Mouse (Mus musculus) regulatory T cell (primary cell): ENCODE data around the gene 1500009C09Rik.

Source experiments
- in situ Hi-C: fragments of 300-600 bp; cut with MboI, MseI; formaldehyde crosslinking; loops from one replicate; pipeline ENCODE4 v1.15.1; 2025; ENCODE audit warnings: high pct_unique_total_duplicates

Gene 1500009C09Rik

GRCm38 (mm10) chr15:82247131-82247776, 4.9 kb upstream of the 1500009C09Rik start:
- in situ Hi-C loops: no loop called here

DNA sequence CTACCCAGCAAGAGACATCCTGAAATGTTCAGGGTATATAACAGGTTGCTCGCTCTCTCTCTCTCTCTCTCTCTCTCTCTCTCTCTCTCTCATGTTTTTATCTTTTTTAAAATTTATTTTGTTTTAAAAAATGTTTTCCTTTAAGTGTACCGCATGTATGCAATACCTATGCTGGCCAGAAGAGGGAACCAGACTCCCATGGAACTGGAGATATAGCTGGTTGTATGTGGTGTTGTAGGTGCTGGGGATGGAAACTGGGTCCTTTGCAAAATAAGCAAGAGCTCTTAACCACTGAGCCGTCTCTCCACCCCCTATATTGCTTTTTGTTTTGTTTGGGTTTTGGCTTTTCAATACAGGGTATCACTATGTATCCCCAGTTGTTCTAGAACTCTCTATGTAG, 618 bp upstream of the 1500009C09Rik start:
- in situ Hi-C loops: no loop called here

- in situ Hi-C loops: no loop called here
These were observed 3.1 kb downstream of the 1500009C09Rik start for GRCm38 (mm10) chr15:82255248-82255647.

DNA sequence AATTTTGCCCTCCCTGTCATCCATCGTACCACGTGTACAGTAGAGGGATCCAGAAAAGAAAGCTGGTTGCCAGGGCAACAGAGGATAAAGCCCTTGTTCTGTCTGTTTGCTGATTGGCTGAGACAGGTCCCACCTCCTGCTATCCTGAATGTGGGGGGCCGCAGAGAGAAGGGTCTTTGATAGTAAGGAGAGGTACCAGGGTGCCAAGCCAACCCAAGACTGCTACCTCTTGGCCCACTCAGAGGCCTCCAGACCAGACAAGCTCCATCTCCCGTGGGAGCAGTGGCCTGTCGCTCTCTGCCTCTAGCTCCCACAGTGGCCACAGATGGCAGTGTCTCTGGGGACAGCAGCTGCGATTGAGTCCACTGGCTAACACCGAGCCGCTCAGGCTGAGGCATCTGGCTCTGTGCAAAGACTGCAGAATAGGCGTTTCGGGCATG, 3.8 kb downstream of the 1500009C09Rik start:
- in situ Hi-C loops: no loop called here

DNA sequence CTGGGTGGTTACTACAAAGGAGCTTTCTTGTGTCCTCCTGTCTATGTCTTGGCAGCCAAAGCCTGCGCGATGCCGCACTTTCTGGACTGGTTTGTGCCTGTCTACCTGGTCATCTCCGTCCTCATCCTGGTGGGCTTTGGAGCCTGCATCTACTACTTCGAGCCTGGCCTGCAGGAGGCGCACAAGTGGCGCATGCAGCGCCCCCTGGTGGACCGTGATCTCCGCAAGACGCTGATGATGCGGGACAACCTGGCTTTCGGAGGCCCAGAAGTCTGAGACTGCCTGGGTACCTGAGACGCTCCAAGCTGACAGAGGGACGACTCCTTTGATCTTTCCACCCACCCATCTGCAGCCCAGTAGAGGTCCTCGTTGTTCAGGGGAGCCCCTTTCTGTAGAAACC, 7.3 kb downstream of the 1500009C09Rik start:
- in situ Hi-C loops: no loop called here

DNA sequence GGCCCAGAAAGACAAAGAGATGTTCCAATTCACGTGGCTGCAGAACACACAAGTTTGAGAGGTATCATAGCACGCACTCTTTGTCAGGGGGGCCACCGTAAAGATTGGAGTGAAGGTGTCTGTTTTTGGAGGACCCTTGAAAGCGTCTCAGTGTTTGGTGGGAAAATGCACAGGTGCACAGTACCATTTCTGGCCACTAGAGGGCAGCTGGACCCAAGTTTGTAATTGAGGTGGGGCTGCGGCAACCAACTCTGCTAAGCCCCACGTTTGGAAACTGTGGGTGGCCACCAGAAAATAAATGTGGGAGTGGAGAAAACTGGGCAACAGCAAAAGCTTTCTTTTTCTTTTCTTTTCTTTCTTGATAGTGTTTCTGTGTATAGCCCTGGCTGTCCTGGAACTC, 14.2 kb downstream of the 1500009C09Rik start:
- in situ Hi-C loops: no loop called here

DNA sequence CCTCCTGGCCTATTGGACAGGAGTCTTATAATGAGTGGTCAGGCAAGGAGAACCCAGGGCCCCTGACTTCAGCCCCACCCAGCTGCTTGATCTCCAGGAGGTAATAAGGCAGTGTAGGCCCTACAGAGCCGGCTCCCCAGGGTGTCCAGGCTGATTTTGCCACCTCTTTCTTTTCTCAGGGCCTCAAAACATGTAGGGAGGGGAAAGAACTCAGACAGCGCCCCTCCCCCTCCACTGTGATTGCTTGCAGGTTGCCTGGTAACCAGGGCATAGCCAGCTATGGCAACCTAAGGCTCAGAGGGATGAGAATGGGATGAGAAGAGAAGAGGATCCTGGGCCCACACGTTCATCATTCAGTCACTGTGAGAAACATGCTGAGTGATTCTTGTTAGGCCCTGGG, 16.0 kb downstream of the 1500009C09Rik start:
- in situ Hi-C loops: no loop called here

DNA sequence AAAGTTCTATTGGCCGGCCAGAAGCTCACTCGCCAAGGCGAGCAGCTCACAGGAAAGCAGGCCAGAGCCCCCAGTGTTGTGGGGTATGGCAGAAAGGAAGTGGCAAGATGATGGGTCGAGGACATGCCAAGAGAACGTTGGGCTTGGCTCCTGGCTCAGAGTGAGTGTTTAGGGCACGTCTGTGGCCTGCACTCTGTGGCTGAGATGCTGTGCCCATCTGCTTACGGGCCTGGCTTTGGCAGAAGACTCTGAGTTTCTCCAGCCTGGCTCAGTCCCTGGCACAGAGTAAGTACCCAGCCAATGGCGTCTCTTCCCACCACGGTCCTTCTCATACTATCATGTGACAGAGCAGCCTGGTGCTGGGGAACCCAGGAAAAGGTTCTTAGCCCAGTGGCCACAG, 16.6 kb downstream of the 1500009C09Rik start:
- in situ Hi-C loops: no loop called here

GRCm38 (mm10) chr15:82271201-82271600, 19.0 kb downstream of the 1500009C09Rik start:
- in situ Hi-C loops: no loop called here

GRCm38 (mm10) chr15:82272295-82272694, 20.1 kb downstream of the 1500009C09Rik start:
- in situ Hi-C loops: no loop called here

- in situ Hi-C loops: no loop called here
These were observed 22.4 kb downstream of the 1500009C09Rik start, which contains the start of gene Sept3 for GRCm38 (mm10) chr15:82274593-82274926. Sept3 (plus strand) TSS chr15:82274893.

- in situ Hi-C loops: no loop called here
These were observed 23.0 kb downstream of the 1500009C09Rik start for GRCm38 (mm10) chr15:82274927-82275901.

GRCm38 (mm10) chr15:82277591-82277990, 25.4 kb downstream of the 1500009C09Rik start:
- in situ Hi-C loops: no loop called here

DNA sequence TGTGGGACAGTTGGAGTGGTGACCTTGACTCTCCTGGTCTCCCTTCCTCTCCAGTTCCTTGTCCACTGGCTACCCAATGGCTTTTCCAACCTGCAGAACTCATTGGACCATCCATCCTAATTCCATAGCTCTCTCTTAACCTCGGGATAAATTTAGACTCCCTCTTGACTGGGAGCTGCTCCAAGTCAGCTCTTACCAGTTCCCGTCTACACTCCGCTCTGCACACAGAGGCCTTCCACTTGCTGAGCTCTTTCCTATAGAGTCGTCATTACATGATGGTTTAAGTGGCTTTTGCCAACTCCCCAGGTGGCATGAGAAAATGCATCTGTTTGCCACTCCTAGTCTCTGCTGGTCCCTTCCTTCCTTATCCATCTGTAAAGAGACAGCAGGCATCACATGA, 28.4 kb downstream of the 1500009C09Rik start:
- in situ Hi-C loops: no loop called here

DNA sequence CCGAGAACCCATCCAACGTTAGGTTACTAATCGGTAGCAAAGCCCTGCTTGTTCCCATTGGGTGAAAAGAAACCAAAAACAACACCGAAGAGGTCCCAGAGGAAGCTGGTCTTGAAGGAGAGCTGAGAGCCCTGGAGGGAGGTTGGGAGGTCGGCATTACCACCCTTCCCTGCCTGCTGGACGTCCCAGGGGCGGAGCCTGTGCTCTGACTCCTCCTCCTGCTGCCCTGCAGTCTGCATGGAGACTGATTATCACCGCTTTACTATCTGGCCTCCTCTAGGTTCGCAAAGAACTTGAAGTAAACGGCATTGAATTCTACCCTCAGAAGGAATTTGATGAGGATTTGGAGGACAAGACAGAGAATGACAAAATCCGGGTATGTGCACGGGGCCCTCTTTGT, 34.0 kb downstream of the 1500009C09Rik start:
- in situ Hi-C loops: no loop called here

GRCm38 (mm10) chr15:82290252-82290651, 38.1 kb downstream of the 1500009C09Rik start:
- in situ Hi-C loops: no loop called here

DNA sequence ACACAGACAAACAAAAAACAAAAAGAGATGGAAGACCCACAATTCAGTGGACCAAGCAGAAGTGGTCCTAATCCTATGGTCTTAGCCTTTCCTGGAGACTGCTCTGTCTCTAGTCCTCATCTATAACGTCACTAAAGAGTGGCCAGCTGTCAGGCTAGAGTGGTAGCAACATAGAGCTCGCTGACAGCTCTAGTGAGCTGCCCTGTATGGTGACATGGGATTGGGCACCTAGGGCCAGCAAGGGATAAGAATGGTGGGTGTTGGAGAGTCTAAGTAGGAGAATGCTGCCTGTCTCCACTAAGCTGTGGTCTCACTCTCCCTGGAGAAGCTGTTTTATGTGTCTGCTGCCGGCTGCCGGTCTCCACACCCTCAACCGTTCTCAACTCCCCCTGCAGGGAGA, 40.7 kb downstream of the 1500009C09Rik start:
- in situ Hi-C loops: no loop called here

DNA sequence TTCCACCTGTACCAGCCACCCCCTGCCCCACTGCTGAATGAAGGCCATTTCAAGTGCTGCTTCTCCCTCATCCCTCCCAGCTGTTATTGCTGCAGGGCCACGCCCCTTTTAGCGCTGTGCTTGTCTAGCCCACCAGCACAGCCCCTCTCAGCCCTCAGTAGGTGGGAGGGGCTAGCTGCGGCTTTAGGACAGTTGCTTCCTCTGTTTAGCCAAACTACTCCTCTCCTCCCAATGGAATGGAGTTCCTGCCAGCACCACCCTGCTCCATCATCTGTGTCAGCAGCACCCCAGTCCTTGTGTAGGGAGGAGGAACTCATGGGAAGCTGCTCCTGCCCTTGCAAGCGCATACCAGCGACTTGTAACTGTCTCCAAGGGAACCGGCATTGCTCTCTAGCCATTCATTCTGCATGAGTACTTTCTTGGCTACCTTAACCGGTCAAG, 41.1 kb downstream of the 1500009C09Rik start:
- in situ Hi-C loops: no loop called here

- in situ Hi-C loops: no loop called here
These were observed 41.9 kb downstream of the 1500009C09Rik start for GRCm38 (mm10) chr15:82294059-82294458.

DNA sequence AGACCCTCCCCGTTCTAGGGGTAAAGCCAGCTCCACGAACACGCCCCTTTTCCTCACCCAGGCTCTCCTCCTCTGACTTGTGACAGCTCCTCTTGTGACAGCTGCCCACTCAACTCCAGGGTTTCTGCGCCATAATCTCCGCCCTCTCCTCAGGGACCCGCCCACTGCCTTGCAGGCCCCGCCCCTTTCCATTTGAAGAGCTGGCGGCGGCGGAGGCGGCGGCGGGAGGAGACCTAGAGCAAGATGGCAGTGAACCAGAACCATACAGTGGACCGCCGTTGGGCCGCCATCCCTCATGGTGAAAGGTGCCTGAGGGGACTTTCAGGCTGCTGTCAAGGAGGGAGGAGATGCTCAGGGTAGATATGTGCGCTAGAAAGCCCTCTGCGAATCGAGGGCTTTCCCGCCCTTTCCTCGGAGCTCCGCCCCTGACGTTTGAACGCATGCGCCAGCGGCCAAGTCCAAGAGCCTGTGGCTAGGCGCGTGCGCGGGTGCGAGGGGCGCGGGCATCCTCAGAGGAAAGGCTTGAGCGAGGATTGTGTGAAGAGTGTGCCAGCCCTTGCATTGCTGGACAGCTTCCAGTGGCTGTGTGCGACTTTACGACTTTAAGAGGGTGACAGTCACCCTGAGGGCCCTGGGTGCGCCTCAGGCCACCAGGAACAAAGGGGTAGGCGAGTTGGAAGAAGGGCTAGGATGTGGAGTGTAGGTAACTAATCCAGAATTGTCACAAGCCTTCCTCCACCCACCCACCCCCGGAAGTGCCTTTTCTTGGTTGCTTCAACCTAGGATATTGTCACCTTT, 46.8 kb downstream of the 1500009C09Rik start, which contains the start of gene Wbp2nl:
Gene Wbp2nl, plus strand, starts transcription at position 191 of the 798 bp plus-strand sequence.
- in situ Hi-C loops: no loop called here

DNA sequence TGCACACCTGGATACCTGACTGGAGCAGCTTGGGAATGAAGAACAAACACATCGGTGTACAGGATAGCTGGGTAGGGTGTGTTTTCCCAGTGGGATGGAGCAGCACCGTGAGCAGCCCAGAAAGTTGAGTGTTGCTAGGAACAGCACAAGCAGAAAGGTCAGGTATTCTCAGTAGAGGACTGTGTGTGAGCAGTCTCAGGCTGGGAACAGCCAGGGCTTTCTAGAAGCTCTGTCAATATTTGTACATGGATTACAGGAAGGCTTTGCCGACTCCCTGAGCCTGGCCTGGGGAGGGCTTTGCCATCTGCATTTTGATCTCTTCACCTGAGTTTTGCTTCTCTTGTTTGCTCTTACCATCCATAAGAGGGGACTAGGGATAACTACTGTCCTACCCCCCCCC, 54.9 kb downstream of the 1500009C09Rik start:
- in situ Hi-C loops: no loop called here

DNA sequence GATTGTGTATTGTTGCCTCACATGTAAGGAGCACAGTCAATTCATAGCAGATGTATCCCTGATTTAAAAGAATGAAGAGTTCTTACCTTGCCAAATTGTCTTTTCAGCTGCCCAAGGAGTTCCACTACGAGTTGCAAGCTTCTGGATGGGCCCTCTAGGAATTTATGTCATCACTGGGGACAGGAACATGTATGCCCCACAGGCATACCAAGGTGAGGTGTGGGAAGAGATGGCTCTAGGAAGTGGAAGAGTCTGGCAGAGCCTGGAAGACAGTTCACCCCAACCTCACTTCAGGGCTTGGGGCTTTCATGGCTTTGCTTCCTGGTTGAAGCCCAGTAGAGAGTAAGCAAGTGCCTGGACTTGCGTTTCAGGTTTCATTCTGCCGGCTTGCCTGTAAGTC, 56.2 kb downstream of the 1500009C09Rik start:
- in situ Hi-C loops: no loop called here
